Mouse (Mus musculus) midbrain, postnatal 0 days (tissue): ENCODE data around the gene Grk5. TPM values are rescaled to one million over a fixed set of nuclear protein-coding genes. Genes with fewer than 3 reads are reported as not detected.

Source experiments
- ATAC-seq: fragments of 200-750 bp; cut with Nextera tagmentation; 2 replicates; pipeline ENCODE4 v1.8.0; 2017; ENCODE audit warnings: moderate number of reproducible peaks, mild to moderate bottlenecking, moderate TSS enrichment, moderate library complexity; ENCODE audit not compliant: low FRiP score
- DNase-seq: peaks from one replicate; pipeline ENCODE4 v3.0.0-alpha.2; 2015; ENCODE audit warnings: low spot score
- H3K27ac ChIP-seq: fragments of 300-500 bp; sonication (generic); 2 replicates; pipeline ENCODE4 v1.5.1; 2014; ENCODE audit warnings: low read depth, mild to moderate bottlenecking, low read length, mixed read lengths
- H3K27me3 ChIP-seq: fragments of 300-500 bp; sonication (generic); 2 replicates; pipeline ENCODE4 v1.6.1; 2014; ENCODE audit warnings: low read length, control low read depth, mixed read lengths; ENCODE audit not compliant: insufficient read depth
- H3K36me3 ChIP-seq: fragments of 300-500 bp; sonication (generic); 2 replicates; pipeline ENCODE4 v1.6.1; 2014; ENCODE audit warnings: low read length, control low read depth, mixed read lengths; ENCODE audit not compliant: insufficient read depth
- H3K4me1 ChIP-seq: fragments of 300-500 bp; sonication (generic); 2 replicates; pipeline ENCODE4 v1.6.1; 2014; ENCODE audit warnings: mild to moderate bottlenecking, control low read depth, antibody characterized with exemption, low read length, mixed read lengths; ENCODE audit not compliant: insufficient read depth
- H3K4me2 ChIP-seq: fragments of 300-500 bp; sonication (generic); 2 replicates; pipeline ENCODE4 v1.6.1; 2014; ENCODE audit warnings: low read depth, mild to moderate bottlenecking, low read length, mixed read lengths; ENCODE audit not compliant: poor library complexity, severe bottlenecking
- H3K4me3 ChIP-seq: fragments of 300-500 bp; sonication (generic); 2 replicates; pipeline ENCODE4 v1.5.1; 2014; ENCODE audit warnings: low read depth, mild to moderate bottlenecking, low read length, moderate library complexity
- H3K9ac ChIP-seq: fragments of 300-500 bp; sonication (generic); replicated peaks from 2 replicates; pipeline ENCODE4 v1.6.1; 2014; ENCODE audit warnings: mild to moderate bottlenecking, low read length, moderate library complexity, mixed read lengths; ENCODE audit not compliant: poor library complexity, severe bottlenecking
- H3K9me3 ChIP-seq: fragments of 300-500 bp; sonication (generic); 2 replicates; pipeline ENCODE4 v1.6.1; 2016; ENCODE audit warnings: low read length, control low read depth
- CTCF ChIP-seq: IDR thresholded peaks from 2 replicates; pipeline ENCODE4 v1.5.1; 2016; ENCODE audit warnings: antibody characterized with exemption, mild to moderate bottlenecking
- WGBS: fragments of 180-500 bp; shearing (Covaris S2); extraction: QIAGEN DNeasy Blood & Tissue Kit; methylation state at CpG from one replicate; pipeline ENCODE4 v1.1.7; 2014; 5-methylcytosine and 5-hydroxymethylcytosine counted together
- polyA plus RNA-seq: library from polyadenylated mRNA; unstranded; fragments of >200 nt; fragmentation: Nextera tagmentation; extraction: Ambion mirVana; gene quantifications from 2 replicates; pipeline ENCODE4 v1.2.1, GENCODE M21; 2015
- total RNA-seq: library from RNA; depleted of rRNA; stranded (reverse); fragments of >200 nt; gene quantifications from 2 replicates; pipeline ENCODE4 v1.2.3, GENCODE M21; 2014

Grk5 gene
- total and polyA plus RNA-seq, 2 experiments from 2014 or later, result 2.1 to 10.6 TPM

- H3K9me3 ChIP-seq, result no peaks in the 10 kb centered on the region
- H3K4me1 ChIP-seq, result no peaks in the 10 kb centered on the region
- H3K4me2 ChIP-seq, result no peak overlapping the region
- no peaks in the 10 kb centered on the region for H3K27me3 ChIP-seq
- no peak for TF ChIP-seq CTCF
- no peak overlapping the region for H3K27ac ChIP-seq
- DNase-seq (no peak), ATAC-seq (no peak)
- no peak overlapping the region for H3K9ac ChIP-seq
- no peaks in the 10 kb centered on the region for H3K36me3 ChIP-seq
- WGBS, result 89% methylated on average over 4 of the region's 4 CpGs
- H3K4me3 ChIP-seq, result no peak overlapping the region
Measured at GRCm38 (mm10) chr19:60997784-60998183, 108.2 kb downstream of the Grk5 start.

GRCm38 (mm10) chr19:60999652-61000051 is 110.1 kb downstream of the Grk5 start:
- no peak for TF ChIP-seq CTCF
- ATAC-seq, result no peak
- no peak overlapping the region for H3K4me3 ChIP-seq
- H3K4me1 ChIP-seq, result no peaks in the 10 kb centered on the region
- no peak overlapping the region for H3K9ac ChIP-seq
- H3K4me2 ChIP-seq, result no peak overlapping the region
- no peak overlapping the region for H3K27ac ChIP-seq
- H3K36me3 ChIP-seq, result no peaks in the 10 kb centered on the region
- no peak for DNase-seq
- no peaks in the 10 kb centered on the region for H3K9me3 ChIP-seq
- WGBS, result 68% methylated on average over 2 of the region's 2 CpGs
- H3K27me3 ChIP-seq, result no peaks in the 10 kb centered on the region

- ATAC-seq, result no peak
- no peaks in the 10 kb centered on the region for H3K27me3 ChIP-seq
- no peaks in the 10 kb centered on the region for H3K4me1 ChIP-seq
- no peaks in the 10 kb centered on the region for H3K9me3 ChIP-seq
- H3K36me3 ChIP-seq, result no peaks in the 10 kb centered on the region
- no peak overlapping the region for H3K4me3 ChIP-seq
- H3K4me2 ChIP-seq, result no peak overlapping the region
- no peak for DNase-seq
- no peak for TF ChIP-seq CTCF
- no peak overlapping the region for H3K27ac ChIP-seq
- WGBS, result 98% methylated on average over 2 of the region's 2 CpGs
- no peak overlapping the region for H3K9ac ChIP-seq
Measured at GRCm38 (mm10) chr19:61000958-61001357, 111.4 kb downstream of the Grk5 start.

DNA sequence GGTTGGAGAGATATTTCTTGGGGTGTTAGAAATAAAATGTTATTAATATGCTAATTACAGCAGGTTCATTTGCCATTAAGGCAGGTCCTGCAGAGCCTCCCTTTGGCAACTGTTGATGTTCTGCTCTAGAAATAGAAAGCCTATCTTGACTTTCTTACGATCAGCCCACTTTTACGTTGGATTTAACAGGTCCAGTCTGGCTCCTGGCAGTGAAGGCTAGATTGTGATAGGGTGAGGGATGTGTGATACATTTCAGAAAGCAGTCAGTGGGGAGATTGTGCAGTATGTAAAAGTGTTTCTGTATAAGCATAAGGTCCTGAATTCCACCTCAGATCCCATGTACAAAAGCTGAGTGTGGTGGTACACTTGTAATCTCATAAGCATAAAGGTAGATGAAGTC is 119.7 kb downstream of the Grk5 start:
- H3K4me2 ChIP-seq, result no peak overlapping the region
- DNase-seq (no peak), ATAC-seq (no peak)
- H3K27ac ChIP-seq, result no peak overlapping the region
- WGBS, result 96% methylated on average over 2 of the region's 2 CpGs
- H3K36me3 ChIP-seq, result no peaks in the 10 kb centered on the region
- H3K4me1 ChIP-seq, result no peaks in the 10 kb centered on the region
- H3K9me3 ChIP-seq, result no peaks in the 10 kb centered on the region
- no peaks in the 10 kb centered on the region for H3K27me3 ChIP-seq
- H3K9ac ChIP-seq, result no peak overlapping the region
- H3K4me3 ChIP-seq, result no peak overlapping the region
- no peak for TF ChIP-seq CTCF

DNA sequence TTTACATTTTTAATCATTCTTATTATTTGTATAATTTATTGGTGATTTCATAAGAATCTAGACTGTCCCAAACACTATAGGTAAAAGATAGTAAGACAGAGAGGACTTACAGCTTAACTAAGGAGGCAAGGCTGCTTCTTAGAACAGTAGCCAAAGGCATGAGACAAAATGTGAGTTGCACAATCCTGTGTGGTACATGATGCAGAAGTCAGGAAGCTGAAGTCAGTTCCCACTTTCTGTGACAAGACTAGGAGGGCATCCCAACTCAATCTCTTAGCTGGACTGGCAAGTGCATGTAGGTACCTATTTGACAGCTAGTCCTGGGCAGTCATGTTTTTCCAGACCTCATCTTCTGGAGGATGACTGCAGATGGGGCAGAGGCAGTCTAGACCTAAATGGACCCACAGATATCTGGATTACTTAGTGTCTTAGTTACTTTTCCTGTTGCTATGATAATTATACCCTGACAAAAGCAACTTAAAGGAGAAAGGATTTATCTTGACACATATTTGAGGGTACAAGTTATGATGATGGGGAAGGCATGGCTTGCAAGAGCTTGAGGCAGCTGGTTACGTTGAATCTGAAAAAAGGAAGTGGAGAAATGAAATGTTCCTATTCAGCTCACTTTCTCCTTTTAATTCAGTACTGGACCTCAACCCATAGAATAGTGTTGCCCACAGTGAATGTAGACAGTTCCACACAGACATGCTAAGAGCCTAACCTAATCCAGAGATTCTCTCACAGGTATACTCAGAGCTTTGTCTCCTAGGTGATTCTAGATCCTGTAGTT is 128.1 kb downstream of the Grk5 start:
- Histone ChIP-seq H3K9ac (no peak overlapping the region), H3K4me1 (no peaks in the 10 kb centered on the region), H3K4me3 (no peak overlapping the region), H3K27ac (no peak overlapping the region), H3K4me2 (no peak overlapping the region), H3K9me3 (no peaks in the 10 kb centered on the region), H3K36me3 (no peaks in the 10 kb centered on the region), H3K27me3 (no peaks in the 10 kb centered on the region)
- TF ChIP-seq CTCF, result no peak
- DNase-seq (no peak), ATAC-seq (no peak)
- WGBS, result 96% methylated on average over 1 of the region's 1 CpGs

DNA sequence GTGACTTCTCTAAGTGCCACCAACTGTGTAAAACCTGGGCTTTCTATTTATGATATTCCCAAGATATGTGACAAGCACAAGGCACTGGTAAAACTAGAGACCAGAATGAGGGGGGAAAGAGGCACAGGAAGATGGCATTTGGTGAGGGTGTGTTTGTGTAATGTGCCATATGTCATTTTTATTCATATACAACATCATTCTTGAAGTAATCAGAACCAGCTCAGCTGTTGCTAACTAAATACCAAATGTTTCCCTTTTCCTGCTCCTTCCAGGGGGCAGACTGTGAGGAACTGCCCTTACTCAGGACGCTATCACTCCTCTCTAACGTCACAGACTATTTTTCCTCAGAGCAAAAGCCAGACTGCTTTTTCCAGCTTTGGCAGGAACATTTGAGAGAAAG is 132.0 kb downstream of the Grk5 start:
- no peak overlapping the region for H3K9ac ChIP-seq
- no peaks in the 10 kb centered on the region for H3K27me3 ChIP-seq
- WGBS, result 83% methylated on average over 2 of the region's 2 CpGs
- no peaks in the 10 kb centered on the region for H3K4me1 ChIP-seq
- DNase-seq (no peak), ATAC-seq (no peak)
- no peak for TF ChIP-seq CTCF
- H3K27ac ChIP-seq, result no peak overlapping the region
- no peak overlapping the region for H3K4me3 ChIP-seq
- H3K36me3 ChIP-seq, result no peaks in the 10 kb centered on the region
- H3K4me2 ChIP-seq, result no peak overlapping the region
- no peaks in the 10 kb centered on the region for H3K9me3 ChIP-seq
